Mouse (Mus musculus) left cerebral cortex, adult 18-20 months (tissue): ENCODE measurements around the gene Pars2. TPM values are rescaled to one million over a fixed set of nuclear protein-coding genes. Genes with fewer than 3 reads are reported as not detected.

Experiments used
- DNase-seq, 2 experiments: peaks; one replicate each; pipeline ENCODE4 v3.0.0; 2021 to 2022; ENCODE audit warnings: low spot score in 2 of 2, mixed read lengths in 1 of 2
- total RNA-seq, 2 experiments: library from RNA; stranded (reverse); gene quantifications; 2 replicates each; pipeline ENCODE4 v1.2.3; 2021

The Pars2 gene
- total RNA-seq, 2 experiments from 2014 or later: 6.2 to 6.7 TPM

DNA sequence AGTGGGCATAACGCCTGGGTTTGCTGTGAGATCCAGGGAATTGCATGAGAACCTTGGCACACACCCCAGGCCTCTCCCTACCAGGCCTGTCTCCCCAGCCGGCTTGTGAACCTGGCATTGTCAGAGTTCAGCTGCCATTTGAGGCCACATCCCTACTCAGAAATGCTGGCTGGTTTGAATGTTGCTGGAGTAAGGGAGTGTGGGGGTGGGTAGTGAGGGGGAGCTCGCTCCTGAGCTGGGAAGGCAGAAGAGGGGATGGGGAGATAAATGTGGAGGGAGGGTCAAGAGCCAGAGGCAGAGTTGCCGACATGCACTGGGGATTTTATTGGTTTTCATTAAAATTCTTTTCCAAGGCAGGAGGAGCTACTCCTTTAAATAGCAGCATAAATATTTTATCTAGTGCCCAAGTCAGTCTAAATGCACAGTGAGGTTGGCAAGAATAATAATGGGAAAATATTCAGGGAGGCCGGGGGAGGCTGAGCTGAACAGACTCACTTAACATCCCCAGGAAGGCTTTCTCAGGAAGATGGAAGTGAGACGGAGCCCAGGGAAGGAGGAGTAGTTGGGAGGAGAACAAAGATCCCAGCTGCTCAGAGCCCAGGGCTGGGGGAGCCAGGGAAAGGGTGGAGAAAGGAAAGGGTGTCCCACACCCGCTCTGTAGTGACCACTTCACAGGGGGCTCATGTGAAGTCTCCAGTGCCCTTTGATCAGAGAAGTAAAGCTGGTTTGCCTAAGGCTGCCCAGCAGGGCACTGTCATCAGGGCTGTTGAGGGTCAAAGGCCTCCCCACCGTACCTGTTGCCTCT is 17.4 kb upstream of the Pars2 start:
- DNase-seq: peak in 1 of 2 experiments; percentile 36

DNA sequence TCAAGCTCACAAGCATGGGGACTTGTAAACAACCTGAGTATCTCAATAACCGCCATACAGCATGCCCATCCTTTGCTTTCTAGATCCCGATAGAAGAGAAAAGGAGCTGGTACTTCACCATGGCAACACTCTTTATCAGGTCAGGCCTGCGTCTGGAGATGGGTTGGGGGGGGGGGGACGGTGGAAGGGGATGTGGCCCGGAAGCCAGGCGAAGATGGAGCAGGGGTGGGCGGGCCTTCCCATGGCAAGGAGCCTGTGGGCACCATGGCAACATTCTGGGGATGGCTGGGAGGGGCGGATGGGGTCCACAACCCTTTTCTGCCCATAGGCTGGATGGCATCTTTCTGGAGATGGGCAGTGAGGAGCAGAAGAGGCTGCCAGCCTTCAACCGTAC is 16.8 kb upstream of the Pars2 start:
- no peak for DNase-seq

DNA sequence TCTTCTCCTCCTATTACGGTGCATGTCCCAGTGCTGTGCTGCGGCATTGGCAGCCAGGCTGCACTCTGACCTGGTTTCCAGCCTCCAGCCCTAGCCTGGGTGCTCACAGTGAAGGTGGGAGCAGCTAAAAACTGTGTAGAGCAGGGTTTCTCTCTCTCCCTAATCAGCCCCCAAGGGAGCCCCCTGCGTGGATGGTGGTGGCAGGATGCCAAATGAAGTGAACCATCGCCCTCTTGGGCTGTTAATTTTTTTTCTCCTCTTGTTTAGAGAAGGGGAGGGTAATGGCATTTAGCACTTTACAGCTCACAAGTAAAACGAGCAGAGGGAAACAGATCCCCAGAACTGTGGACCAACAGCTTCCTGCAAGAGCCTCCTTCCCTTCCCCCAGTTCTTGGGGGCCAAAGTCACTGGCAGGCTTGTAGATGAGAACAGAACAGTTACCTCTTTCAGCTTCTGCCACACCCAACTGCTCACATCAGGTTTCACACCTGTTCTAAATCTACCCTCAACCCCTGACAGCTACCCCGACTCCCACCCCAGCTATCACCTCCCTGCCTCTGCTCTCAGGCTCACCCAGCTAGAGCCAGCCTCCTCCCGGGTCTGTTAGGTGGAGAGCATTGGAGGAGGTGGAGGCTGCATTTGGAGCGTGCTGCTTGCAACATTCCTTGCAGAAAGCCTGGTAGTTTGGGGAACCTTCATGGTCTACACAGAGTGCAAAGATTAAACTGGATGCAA is 7.2 kb upstream of the Pars2 start:
- DNase-seq: no peak

DNA sequence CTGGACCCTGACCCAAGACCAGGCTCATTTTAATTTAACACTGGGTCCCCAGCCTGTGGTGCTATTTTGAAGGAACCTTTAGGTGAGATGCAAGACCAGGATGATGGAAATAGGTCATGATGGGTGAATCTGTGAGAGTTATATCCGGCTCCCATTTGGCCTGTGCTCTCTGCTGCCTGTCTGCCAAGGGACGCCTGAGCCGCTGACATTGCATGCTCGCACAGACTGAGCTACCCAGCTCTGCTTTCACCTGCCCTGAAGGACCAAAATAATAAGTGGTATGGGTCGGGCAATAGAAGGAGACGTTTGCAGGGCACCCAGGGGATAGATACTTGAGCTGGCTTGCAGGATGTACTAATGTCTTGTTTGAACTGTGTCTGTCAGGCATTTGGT is 6.7 kb upstream of the Pars2 start:
- DNase-seq: no peak

DNA sequence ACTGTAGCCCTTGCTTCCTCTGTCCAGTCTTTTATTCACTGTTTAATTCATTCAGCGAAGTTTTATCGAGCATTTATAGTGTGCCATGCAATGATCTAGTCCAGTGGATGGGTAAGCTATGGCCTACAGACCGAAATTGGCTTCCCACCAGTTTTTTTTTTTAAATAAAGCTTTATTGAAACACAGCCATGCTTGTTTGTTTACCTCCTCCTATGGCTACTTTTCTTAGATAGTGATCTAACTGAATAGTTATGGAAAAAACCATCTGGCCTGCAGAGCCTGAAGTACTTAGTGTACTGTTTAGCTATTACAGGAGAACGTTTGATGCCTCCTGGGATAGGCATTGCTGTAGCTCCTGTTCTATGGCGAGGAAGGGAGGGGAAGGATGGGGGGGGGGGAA is 5.1 kb upstream of the Pars2 start:
- DNase-seq: no peak

DNA sequence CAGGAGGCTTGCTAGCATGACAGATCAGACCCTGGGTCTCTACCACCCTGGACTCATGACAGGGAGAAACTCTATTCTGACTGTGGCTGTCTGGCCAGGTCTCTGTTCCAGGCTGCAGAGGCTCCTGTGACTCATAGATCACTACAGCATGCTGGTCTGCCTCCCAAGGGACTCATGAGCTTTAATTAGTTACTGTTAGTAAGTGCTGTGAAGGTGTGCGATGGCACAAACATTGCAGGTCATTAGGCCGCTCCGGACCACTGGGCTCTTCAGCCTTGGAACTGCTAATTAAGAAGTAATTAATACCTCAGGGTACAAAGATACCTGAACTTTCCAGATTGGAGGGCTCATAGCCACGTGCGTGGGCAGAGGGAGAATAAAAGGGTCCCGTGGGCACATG is 3.7 kb upstream of the Pars2 start:
- DNase-seq: no peak

DNA sequence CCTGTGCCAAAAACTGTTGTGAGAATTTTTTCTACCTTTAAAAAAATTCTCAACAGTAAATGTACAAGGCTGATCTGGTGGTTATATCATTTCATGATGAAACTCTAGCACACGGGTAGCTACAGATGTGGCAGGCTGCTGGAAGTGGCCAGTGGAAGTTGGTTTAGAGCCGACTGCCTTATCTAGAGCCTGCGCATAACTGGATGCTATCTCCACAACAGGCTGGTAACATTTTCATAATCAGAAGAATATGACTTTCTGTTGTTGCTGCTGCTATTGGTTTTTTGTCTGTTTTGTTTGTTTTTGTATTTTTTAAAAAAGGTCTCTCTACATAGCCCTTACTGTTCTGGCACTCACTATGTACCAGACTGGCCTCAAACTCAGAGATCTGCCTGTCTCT is 1.7 kb downstream of the Pars2 start:
- no peak for DNase-seq

DNA sequence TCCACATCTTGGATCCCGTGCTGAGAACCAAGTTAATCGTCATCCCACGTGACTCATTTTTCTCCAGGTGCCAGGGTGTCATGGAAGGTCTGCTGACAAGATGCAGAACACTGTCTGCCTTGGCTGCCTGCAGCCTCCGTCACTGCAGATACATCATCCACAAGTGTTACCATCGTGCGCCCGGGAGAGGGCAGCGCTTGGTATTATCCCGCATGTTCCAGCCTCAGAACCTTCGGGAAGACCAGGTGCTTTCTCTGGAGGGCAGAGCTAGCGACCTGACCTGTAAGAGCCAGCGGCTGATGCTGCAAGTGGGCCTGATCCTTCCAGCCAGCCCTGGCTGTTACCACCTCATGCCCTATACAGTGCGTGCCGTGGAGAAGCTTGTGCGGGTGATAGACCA is 2.2 kb downstream of the Pars2 start:
- no peak for DNase-seq

DNA sequence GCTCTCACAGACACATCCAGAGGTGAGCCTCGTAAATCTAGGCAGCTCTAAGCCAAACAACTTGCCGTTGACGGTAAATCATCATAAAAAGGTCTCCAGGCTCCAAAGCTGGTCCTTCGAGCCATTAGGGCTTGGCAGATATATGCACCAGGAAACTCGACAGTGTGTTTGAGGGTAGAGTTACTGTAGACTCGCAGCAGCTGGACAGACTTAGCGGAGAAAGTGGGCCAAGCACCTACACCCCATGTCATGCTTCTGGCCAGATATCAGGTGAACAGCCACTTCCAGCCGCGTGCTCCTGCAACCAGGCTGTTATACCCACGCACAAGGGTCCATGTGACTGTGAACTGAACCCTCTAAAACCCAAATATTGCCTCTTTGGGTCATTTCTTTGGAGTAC is 4.8 kb downstream of the Pars2 start:
- DNase-seq: no peak

DNA sequence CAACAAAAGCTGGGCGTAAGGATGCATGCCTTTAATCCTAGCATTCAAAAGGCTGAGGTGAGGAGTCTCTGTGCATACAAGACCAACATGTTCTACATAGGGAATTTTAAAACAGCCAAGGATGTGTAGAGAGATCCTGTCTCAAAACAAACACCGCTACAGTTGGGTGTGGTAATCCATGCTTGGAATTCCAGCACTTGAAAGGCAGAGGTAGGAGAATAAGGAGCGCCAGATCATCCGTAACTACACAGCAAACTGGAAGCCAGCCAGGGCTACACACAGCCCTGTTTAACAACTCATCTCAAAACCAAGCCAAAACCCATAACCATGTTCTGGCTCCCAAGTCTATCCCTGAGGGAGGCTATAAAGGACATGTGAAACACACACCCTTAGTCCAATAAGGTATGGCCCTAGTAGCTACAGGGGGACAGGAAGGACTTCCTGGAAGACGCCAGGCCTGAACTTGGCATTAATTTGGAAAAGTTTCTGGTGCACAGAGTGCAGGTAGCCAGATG is 13.1 kb downstream of the Pars2 start:
- no peak for DNase-seq

DNA sequence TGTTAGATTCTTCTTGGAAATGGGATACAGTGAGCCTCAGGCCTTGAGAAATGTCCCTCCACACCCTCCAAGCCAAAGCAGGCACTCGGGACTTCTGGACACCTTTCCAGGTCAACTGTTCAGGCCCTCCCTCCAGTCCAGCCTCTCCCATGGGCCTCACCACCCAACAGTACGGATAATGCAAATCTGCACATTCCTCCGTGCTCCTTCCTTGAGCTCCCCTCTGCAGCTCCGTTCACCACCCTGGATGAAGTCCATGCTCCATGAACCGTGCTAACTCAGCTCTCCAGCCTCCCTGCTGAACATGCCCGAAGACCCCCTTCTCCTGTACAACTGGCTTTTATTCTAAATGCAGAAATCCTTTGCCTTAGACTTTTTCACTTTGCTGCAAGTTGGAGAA is 13.8 kb downstream of the Pars2 start:
- DNase-seq: no peak

DNA sequence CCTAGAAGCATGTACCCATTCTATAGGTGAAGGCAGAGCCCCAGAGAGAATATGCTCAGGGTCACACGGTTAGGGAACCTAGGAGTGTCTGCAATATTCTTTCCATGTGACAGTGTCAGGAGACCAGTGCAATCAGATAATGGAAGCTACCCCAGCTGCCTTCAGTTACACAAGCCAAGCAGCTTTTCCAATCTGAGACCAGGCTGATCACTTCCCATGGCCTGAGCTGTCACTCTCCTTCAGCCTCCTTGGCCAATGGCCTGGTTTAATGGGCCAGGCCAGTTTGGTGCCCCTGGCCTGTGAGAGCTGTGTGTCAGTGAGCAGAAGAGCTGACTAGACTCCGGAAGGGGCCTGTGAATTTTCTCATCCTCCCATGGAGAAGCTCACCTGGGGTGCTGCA is 14.4 kb downstream of the Pars2 start:
- DNase-seq: no peak

DNA sequence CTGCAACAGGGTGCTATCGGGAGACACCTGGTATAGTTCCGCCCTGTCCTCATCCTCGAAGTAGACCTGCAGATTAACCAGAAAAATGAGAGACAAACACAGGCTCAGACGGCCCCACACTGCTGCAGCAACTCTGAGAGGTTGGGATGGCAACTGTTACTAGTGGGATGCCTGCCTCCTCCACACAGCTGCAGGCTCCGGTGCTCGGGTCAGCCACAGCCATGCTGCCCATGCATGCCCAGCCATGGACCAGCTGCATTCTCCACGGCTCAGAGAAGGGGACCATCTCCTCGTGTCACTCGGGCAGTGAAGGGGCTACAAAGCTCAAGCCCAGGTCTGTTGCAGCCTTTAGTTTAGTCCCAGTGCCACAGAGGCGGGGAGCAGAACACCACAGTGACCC is 14.8 kb downstream of the Pars2 start:
- DNase-seq: no peak

DNA sequence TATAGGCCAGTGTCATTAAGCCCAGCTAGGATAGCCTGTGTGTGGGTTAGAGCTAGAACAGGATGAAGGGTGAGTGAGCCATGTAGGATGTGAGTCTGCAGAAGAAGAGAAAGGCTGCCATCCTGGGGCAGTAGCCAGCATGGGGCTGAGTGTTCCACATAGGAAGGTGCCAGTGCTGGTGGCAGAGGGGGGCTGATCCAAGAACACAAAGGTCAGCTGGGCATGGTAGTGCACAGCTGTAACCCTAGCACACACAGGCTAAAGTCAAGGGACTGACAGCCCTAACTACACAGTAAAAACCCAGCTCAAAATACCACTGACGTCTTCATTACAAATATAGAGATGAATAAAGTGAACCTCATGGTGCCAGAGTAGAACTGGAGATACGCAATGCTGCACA is 15.7 kb downstream of the Pars2 start:
- no peak for DNase-seq

DNA sequence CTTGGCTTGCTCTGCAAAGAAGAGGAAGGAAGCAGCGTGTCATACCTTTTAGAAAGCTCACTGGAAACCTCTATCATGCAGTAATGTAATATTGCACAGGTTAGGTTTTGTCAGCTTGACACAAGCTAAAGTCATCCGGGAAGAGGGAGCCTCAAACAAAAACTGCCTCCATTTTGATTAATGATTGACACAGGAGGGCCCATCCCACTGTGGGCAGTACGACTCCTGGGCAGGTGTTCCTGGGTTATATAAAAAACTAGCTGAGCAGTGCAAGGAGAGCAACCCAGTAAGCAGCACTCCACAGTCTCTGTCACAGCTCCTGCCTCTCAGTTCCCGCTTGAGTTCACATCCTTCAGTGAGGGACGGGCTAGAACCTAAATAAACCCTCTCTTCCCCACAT is 25.9 kb downstream of the Pars2 start:
- DNase-seq: no peak

DNA sequence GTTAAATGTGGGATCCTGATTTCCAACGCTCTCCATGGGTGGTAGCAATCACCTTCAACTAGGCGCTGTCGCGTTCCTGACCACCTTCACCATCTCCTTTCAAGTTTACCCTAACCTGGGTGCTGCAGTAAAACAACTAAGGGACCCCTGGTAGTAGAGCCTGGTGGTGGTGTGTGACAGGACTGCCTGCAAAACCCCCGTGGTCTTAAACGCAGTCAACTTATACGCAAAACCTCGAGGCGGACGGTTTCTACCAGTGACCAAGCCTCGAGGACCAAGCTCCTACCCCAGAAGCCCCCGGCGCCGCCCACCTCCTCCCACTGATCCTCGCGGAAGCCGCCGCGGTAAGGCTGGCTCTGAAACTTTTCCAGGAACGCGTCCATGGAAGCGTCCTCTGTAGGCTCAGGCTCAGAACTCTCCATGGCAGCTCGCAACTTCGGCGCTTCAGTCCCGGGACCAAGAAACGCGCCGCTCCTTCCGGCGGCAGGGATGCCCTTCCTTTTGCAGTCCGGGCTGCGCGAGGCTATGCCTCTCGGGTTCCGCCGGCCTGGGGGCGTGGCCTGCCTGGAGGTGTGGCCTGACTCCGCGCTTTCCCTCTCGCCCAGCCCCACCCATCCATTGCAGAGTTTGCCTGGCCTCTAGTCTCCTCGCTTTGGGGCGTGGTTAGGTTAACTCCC is 27.7 kb downstream of the Pars2 start, which contains the start of gene Ttc4:
Gene Ttc4 (minus strand): TSS at position 503 of the 677 bp plus-strand sequence.
- DNase-seq: peak; percentile 85 to 86

DNA sequence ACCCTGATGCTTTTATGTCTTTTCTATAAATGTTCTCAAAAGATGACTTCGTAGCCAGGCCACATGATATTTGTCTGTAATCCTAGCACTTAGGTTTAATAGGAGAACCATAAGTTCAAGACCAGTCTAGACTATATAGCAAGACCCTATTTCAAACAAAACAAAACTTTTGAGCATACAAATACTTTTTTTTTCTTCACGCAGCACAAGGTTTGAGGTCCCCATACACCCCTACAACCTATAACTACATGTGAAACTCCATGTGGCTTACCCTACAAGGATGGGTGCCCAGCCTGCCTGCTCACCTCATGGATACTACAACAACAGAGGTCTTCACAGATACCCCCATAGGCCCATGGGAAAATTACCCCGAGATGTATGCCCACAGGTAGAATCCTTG is 28.3 kb downstream of the Pars2 start:
- no peak for DNase-seq

DNA sequence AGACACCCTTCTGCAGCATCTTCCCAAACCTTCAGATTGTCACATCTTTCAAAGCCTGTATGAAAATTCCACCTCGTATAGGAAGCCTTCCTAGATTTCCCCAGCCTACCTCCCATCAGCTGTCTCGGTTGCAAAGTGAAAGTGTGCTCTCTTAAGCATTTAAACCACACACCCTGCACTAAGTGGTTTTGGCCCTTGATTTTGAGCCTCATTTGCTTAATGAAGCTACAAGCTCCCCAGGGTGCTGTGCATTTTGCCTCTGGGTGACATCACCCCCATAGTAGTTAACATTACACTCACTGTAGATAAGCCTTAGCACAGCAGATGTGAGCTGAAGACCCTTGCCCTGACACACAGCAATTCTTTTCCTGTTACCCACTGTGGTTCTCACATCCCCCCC is 30.1 kb downstream of the Pars2 start:
- no peak for DNase-seq

DNA sequence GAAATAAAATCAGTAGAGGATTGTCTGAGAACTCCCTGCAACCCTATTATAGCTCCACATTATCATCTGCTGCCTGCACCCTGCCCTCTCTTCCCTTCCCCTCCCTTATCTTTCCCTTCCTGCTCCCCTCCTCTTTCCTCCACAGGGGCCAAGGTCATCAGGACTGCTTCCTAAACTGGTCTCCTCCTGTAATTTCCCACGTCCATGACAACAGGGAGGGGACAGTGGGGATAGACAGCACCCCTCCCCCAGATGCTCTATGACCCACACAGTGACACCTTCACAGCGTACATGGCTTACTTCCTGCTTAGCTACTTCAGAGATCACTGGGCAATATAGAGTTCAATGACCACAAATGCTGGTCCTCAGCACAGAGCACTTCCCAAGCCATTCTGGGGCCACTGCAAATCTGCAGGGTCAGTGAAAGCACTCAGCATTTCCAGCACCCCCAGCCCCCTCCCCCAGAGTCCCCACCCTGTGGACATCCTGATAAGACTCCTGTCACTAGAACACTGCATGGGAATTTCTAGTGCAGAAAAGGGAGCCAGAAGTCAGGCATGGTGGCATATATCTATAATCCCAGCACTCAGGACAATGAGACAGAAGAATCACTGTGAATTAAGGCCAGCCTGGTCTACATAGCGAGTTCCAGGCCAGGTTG is 37.9 kb downstream of the Pars2 start:
- no peak for DNase-seq

DNA sequence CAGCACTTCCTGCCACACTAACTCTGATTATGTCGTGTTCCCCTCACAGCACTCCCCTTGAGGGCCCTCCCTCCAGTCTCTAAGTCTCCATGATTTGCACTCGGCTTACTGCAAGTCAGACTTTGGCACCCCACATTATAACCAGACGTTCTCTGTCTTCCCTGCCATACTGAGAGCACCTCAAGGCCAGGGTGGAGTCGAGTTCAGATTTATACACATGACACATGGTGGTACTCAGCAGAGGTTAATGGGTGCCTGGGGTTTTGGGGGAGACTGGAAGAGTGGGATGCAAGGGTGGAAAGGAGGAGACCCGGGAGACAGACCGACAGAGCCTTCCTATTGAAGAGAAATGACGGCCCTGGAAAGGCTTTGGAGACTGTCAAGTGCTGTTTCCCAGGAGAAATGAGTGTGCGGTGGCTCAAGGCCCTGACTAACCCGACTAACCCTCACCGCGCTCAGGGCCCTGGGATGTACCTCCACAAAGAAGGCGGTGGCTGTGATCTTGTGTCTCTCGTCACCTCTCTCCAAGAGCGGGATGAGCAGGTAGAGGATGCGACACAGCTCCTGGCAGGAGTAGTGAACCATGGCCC is 43.1 kb downstream of the Pars2 start:
- no peak for DNase-seq

DNA sequence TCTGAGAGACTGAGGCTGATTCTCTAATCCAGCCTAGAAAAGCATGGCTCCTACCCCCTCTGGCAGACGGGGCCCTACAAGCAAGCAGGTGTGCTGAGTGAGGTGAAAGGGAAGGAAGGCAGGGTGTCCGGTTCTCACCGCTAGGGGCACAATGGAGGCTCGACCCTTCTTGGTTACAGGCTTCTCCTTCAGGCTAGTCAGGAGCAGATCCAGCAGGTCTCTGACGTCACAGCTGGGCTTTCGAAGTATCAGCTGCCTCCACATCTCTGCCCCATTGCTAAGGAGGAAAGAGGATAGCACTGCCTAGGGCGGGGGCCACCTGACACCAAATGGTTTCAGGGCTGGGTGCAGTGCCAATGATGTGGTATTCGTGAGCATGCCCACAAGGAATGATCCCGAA is 49.1 kb downstream of the Pars2 start:
- DNase-seq: peak; percentile 30 to 38
